Mouse (Mus musculus): ENCODE data around the gene Rgs19.

Rgs19 gene

GRCm38 (mm10) chr2:181653523-181653922, 40.3 kb downstream of the Rgs19 start:
- DNase-seq (ENCODE audit: low spot score), result no peak

GRCm38 (mm10) chr2:181653065-181653464, 40.7 kb downstream of the Rgs19 start:
- DNase-seq (ENCODE audit: low spot score), result no peak

DNA sequence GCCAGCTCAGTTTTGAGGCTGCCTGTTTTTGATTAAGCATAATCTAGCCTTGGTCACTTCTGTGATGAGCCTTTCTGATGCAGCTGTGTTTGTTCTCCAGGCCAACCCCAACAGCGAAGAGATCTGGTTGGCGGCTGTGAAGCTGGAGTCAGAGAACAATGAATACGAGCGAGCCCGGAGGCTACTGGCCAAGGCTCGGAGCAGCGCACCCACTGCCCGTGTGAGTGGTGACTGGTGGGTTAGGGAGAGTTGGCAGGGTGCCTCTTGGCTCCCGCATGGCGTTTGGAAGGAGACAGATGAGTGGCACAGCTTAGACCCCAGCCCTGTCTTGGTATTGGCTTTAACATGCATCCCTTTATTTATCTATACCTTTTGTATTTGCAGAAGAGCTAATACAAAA, 44.9 kb downstream of the Rgs19 start:
- DNase-seq (ENCODE audit: low spot score), result no peak

DNA sequence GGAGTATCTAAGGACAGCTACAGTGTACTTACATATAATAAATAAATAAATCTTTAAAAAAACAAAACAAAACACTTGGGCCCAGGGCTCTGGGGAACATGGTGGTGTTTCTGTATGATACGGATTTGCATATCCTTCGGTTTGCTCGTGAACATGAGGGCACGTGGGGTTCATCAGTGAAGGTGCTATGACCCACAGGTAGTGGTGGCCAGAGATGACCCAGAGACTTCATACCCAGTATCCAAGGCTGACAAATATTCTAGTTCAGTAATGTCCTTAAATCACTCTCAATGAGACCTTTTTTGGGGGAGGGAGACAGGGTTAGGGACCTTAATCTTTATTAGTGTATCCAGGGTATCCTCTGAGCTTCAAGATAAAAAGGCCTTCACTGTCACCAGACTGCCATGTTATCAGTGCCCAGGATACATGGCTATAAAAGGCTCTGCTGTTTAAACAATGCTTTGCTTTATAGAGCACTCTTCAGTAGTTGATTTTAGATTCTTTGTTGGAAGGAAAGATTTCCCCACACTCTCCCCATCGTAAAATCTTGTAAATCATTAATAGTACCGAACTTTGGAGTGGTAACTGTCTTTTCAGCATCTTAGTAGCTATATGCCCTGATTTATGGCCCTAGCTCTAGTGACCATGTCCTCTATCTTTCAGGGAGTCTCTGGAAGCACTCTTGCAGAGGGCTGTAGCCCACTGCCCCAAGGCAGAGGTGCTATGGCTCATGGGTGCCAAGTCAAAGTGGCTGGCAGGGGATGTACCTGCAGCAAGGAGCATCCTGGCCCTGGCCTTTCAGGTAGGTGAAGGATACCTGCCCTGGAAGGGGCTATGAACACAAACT, 46.9 kb downstream of the Rgs19 start:
- no peak for DNase-seq (ENCODE audit: low spot score)

GRCm38 (mm10) chr2:181645666-181646065, 48.1 kb downstream of the Rgs19 start:
- DNase-seq (ENCODE audit: low spot score), result no peak

DNA sequence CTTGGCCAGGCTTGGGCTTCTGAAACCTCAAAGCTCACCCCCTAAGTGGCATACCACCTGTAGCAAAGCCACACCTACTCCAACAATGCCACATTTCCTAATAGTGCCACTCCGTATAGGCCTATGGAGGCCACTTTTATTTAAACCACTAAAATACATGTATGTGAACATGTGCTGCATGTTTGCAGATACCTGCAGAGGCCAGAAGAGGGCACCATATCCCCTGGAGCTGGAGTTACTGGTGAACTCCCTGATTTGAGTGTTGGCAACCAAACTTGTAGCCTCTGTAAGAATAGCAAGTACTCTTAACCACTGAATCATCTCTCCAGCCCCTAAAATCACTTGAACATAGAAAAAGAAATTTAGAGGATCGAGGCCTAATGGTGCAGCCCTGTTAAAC, 49.4 kb downstream of the Rgs19 start:
- DNase-seq (ENCODE audit: low spot score), result peak; percentile 57

Measured in embryo, embryonic 10 days (tissue).